13 mouse cellular contexts compared by ENCODE assay signal in genomic region chr6:89012998-89013689, GRCm38 (mm10).
A peak's percentile ranks its signal among the peaks of the same experiment; 100 is the strongest.
DNase-seq lines count a peak whose midpoint lies in the region; ATAC-seq lines count a peak whose summit lies in the region.
"Had no signal": no experiment of that assay in that cellular context is flagged by ENCODE, and none has a peak within 500 bp of the region (broad histone marks: within the 10 kb centered on the region; RNA-seq: fewer than 3 reads in every experiment).

No protein-coding gene starts in this region.

- peaks cover 16% of the 10 kb centered on the region for H3K4me1 ChIP-seq in forebrain, embryonic 14.5 days (ENCODE audit: control insufficient read depth, insufficient read depth, low read length)
- peaks cover 45% of the 10 kb centered on the region for H3K4me1 ChIP-seq in midbrain, embryonic 11.5 days (ENCODE audit: control insufficient read depth, insufficient read depth, low read length)

- peak overlapping the region; percentile 77 for H3K27ac ChIP-seq in forebrain, embryonic 14.5 days (ENCODE audit: low read depth, low read length)
- peak overlapping the region; percentile 84 for H3K27ac ChIP-seq in midbrain, embryonic 11.5 days (ENCODE audit: low read depth, low read length)
- H3K27ac ChIP-seq: limb, embryonic 13.5 days; lung, embryonic 15.5 days had no signal

- WGBS in forebrain, embryonic 14.5 days, result 20% methylated on average over 12 of the region's 12 CpGs
- WGBS in midbrain, embryonic 11.5 days, result 29% methylated on average over 12 of the region's 12 CpGs

- H3K4me2 ChIP-seq in forebrain, embryonic 14.5 days (ENCODE audit: low read length), result no peak overlapping the region
- H3K4me2 ChIP-seq in midbrain, embryonic 11.5 days, result no peak overlapping the region
- H3K4me2 ChIP-seq: limb, embryonic 13.5 days; lung, embryonic 15.5 days had no signal

- no peaks in the 10 kb centered on the region for H3K9me3 ChIP-seq in forebrain, embryonic 14.5 days (replicated peaks; ENCODE audit: control insufficient read depth, low read length)
- H3K9me3 ChIP-seq in midbrain, embryonic 11.5 days (ENCODE audit: control insufficient read depth, low read length), result no peaks in the 10 kb centered on the region
- H3K9me3 ChIP-seq: limb, embryonic 13.5 days; lung, embryonic 15.5 days had no signal

- no peak overlapping the region for H3K4me3 ChIP-seq in forebrain, embryonic 14.5 days (ENCODE audit: low read depth, low read length)
- H3K4me3 ChIP-seq in midbrain, embryonic 11.5 days (ENCODE audit: low read depth, low read length), result no peak overlapping the region
- H3K4me3 ChIP-seq: limb, embryonic 13.5 days; lung, embryonic 15.5 days had no signal

- DNase-seq in thymus, postnatal 4 days, result peak; percentile 60
- DNase-seq in thymus, adult 18-20 months, result no peak
- peak; percentile 78 for DNase-seq in forebrain, embryonic 14.5 days (ENCODE audit: low spot score)
- DNase-seq in midbrain, embryonic 11.5 days (ENCODE audit: low spot score, missing footprints), result peak; percentile 95
- DNase-seq in retina, postnatal 1 day, result peak; percentile 94
- no peak for DNase-seq in heart, postnatal 4 days
- no peak for DNase-seq in B cell, adult 2 months
- DNase-seq: heart, postnatal 10 days; right cerebral cortex, postnatal 25 days had no signal

- ATAC-seq in forebrain, embryonic 14.5 days, result peak; percentile 71
- peak; percentile 65 for ATAC-seq in midbrain, embryonic 11.5 days (ENCODE audit: low FRiP score)
- ATAC-seq in megakaryocyte, adult 5-6 weeks (ENCODE audit: poor library complexity, severe bottlenecking), result no peak
- ATAC-seq: activated CD4-positive, CD25-positive, alpha-beta regulatory T cell, adult 4 months had no signal

- H3K9ac ChIP-seq in forebrain, embryonic 14.5 days (ENCODE audit: low read length), result no peak overlapping the region; the same call in 1 of the 2 replicates
- H3K9ac ChIP-seq in midbrain, embryonic 11.5 days (ENCODE audit: low read length), result peak overlapping the region; percentile 50
- H3K9ac ChIP-seq: limb, embryonic 13.5 days; lung, embryonic 15.5 days had no signal

- peaks cover 30% of the 10 kb centered on the region for H3K27me3 ChIP-seq in forebrain, embryonic 14.5 days (replicated peaks; ENCODE audit: control insufficient read depth, insufficient read depth, low read length)
- H3K27me3 ChIP-seq in midbrain, embryonic 11.5 days (ENCODE audit: control insufficient read depth, insufficient read depth, low read length), result no peaks in the 10 kb centered on the region
- H3K27me3 ChIP-seq: limb, embryonic 13.5 days; lung, embryonic 15.5 days had no signal

- no peaks in the 10 kb centered on the region for H3K36me3 ChIP-seq in forebrain, embryonic 14.5 days (ENCODE audit: control insufficient read depth, insufficient read depth, low read length)
- H3K36me3 ChIP-seq in midbrain, embryonic 11.5 days (ENCODE audit: control insufficient read depth, insufficient read depth, low read length), result no peaks in the 10 kb centered on the region
- H3K36me3 ChIP-seq: limb, embryonic 13.5 days; lung, embryonic 15.5 days had no signal

Comparison
In these comparisons a context has a peak if more than half of its experiments do, and no peak if none do; other contexts are left out.
1. DNase-seq: peak in thymus, postnatal 4 days (single experiment), forebrain, embryonic 14.5 days (single experiment), midbrain, embryonic 11.5 days (single experiment) and retina, postnatal 1 day (single experiment); none in thymus, adult 18-20 months (0 of 2), heart, postnatal 4 days (single experiment) and B cell, adult 2 months (0 of 2).